Mouse (Mus musculus) heart, postnatal 4 days (tissue): Measurements from ENCODE around the gene Gm4969. TPM values are rescaled to one million over a fixed set of nuclear protein-coding genes. Genes with fewer than 3 reads are reported as not detected.

ENCODE experiments used
- DNase-seq: peaks from one replicate; pipeline ENCODE4 v3.0.0; 2021
- total RNA-seq, 2 experiments: library from RNA; stranded (reverse); gene quantifications; 2 replicates each; pipeline ENCODE4 v1.2.3; 2021

Gm4969 gene
- total RNA-seq, 2 experiments from 2014 or later: 0.33 to 0.56 TPM

DNA sequence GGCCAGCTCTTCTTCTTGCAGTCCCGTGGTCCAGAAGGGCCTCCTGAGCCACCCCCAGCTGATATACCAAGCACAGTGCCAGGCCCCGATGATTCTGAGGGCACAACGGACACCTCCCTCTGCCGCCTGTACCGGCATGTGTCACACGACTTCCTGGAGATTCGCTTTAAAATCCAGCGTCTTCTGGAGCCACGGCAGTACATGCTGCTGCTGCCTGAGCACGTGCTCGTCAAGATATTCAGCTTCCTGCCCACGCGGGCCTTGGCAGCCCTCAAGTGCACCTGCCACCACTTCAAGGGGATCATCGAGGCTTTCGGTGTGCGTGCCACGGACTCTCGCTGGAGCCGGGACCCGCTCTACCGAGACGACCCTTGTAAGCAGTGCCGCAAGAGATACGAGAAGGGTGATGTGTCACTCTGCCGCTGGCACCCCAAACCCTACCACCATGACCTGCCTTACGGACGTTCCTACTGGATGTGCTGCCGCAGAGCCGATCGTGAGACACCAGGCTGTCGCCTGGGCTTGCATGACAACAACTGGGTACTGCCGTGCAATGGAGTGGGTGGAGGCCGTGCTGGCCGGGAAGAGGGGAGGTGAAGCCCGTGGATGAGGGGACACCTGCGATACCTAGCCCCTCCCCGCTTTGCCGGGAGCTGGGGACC is 18.6 kb upstream of the Gm4969 start:
- no peak for DNase-seq

DNA sequence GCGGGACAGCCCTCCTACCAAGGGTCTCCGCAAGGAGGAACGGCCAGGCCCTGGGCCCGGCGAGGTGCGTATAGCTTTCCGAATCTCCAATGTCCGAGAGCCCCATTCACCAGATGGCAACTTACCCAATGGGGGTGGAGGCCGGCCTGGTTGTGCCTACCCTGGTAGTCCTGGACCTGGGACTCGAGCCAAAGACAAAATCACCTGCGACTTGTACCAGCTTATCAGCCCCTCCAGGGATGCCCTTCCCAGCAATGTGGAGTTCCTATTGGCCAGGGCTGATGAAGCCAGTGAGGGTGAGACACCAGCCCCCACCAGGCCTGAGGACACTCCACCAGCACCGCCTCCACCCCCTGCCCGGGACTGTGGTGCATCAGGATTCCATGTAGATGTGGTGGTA is 18.0 kb upstream of the Gm4969 start:
- no peak for DNase-seq

DNA sequence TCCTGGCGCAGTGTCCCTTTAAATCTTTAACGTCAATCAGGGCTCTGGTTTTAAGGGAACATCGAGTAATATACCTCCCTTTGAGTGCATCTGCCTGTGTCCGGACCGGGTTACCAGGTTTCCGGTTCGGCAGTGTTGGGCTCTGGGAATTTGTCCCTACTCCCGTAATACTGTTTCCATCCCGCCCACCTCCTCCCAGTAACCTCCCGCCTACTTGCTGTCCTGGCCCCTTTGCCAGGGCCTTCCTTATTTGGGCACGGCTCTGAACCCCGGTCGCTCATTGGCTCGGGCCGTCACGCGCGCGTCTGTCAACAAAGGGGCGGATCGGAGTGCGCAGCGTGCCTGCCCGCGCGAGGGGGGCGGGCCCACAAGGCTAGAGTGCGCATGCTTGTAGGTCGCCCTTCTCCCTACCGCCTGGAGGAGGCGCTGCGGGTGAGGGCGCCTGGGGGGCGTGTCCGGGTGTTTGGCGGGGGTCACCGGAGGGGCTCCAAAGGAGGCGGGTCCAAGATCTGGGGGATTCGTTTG is 13.2 kb upstream of the Gm4969 start:
- DNase-seq: peak; percentile 98

DNA sequence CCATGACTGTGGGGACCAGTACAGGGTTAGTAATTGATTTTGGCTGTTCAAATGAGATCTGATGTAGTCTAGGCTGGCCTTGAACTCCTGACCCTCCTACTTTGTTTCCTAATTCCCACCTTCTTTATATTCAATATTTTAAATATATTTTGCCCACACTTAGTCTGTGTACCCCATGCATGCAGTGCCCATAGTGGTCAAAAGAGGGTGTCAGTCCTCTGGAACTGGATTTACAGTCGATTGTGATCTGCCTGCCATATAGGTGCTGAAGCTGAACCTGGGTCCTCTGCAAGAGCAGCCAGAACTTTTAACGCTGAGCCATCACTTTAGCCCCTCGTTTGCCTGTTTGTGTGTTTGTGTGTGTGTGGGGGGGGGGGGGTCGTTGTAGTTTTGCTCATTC is 12.5 kb upstream of the Gm4969 start:
- DNase-seq: no peak

DNA sequence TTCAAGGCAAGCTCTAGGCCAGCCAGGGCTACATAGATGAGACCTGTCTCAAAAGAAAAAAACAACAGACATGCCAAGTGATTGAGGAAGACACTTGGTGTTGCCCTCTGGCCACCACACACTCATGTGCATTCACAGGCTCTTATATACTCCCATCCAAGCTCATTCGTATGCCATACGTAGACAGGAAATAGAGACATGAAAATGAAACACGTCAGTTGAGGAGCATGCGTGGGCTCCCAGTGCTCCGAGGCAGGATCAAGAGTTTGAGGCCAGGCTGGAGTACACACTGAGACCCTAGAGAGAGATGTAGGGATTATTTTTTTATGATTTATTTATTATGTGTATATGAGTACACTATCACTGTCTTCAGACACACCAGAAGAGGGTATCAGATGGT is 11.2 kb upstream of the Gm4969 start:
- no peak for DNase-seq

DNA sequence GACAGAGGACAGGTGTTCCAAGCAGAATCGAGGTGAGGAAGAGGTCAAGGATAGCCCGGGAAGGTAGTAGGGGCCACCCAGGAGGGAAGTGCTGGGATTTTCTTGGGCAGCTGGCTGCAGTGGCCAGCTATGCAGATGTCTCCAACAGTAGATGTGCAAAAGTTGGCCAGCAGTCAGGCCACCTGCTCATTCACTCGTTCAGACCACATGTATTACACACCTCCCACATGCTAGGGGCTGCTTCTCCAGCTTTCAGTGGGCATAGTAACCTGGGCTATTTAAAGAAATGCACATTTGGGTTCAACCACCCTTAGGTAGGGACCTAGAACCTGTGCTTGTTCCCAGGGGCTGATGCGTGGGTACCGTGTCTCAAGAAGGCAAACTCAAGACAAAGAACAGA is 9.6 kb upstream of the Gm4969 start:
- DNase-seq: no peak

DNA sequence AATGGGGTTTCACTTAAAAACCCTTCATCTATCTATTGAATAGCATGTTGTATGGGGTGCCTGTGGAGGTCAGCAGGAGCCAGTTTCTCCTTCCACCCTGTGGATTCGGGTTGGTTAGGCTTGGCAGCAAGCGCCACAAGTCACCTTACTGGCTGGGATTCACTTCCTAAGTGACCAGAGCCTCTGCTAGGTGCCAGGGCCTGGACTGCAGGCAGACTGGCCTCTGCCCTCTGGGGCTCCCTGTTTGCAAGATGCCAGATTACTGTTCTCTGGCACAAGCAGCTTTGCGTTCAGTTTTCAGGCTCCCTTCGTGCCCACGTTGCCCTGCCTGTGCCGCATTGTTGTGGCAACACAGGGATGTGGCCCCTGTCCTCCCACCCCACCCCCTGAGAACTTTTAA is 6.5 kb upstream of the Gm4969 start:
- DNase-seq: no peak

DNA sequence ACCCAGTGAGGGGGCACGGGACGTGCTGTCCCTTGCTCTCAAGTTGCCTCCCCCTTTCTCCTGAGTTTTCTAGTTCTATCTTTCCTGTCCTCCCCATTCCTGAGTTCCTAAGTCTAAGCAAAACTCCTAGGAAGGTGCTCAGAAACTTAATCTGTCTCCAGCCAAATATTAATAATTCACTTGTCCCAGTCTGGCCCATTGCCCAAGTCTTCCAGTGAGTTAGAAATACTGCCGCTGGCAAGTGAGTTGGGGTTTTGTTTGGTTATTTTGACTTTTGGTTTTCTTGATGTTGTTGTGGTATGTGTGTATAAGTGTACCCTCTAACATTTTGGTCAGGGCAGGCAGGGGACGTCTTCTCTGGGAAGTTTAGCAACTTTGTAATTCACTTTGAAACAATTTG is 3.5 kb upstream of the Gm4969 start:
- no peak for DNase-seq

DNA sequence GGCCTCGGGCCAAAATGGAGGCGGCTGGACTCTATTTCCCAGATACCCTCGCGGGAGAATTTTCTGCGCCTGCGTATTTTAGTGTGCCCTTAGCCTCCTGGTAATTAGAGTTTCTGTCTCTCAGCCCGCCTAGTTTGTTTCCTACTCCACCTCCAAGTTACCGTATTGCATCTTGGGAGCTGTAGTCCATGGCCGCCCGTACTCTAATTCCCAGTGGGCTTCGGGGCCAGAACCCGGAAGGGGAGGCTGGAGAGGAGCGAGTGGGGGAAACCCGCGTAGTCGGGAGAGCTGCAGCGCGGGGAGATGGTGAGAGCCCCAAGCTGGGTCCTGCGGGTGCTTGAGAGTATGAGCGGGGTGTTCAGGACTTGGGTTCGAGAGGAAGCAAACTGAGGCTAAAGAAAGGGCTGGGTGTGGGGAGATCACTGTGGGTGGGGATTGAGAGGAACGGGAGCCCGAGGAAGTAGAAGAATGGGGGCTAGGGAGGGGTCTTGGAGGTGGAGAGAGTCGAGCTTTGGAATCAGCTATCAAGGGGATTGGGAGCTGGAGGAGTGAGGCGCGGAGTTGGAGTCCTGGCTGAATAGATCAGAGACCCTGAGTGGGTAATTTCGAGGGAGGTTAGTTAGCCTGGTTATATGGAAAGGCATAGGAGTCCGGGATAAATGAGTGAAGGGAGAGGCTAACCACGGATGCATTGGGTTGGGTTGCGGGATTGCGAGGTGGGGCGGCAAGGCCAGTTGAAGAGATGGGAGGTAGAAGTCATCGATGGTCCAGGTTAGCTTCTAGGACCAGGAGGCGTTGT is 1.7 kb upstream of the Gm4969 start, which contains the start of gene Fbxo46:
TSS of gene Fbxo46 (plus strand) at position 229 of the 799 bp plus-strand sequence.
- peak; percentile 92 for DNase-seq

DNA sequence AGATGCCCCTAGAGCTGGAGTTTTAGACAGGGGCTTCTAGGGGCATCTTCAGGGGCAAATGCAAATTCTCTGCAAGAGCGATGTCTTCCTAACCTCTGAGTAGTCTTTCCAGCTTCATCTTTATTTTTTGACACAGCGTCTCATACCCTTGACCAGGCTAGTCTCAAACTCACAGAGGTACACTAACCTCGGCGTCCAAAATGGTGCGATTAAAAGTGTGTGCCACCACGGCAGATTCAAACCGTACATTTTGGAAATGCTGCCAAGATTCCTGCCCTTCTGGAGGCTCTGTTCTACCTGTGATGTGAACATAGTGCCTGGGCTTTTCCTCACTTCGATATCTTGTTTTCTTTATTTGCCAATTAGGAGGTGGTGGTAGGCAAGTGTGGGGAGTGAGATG is 915 bp upstream of the Gm4969 start:
- no peak for DNase-seq

DNA sequence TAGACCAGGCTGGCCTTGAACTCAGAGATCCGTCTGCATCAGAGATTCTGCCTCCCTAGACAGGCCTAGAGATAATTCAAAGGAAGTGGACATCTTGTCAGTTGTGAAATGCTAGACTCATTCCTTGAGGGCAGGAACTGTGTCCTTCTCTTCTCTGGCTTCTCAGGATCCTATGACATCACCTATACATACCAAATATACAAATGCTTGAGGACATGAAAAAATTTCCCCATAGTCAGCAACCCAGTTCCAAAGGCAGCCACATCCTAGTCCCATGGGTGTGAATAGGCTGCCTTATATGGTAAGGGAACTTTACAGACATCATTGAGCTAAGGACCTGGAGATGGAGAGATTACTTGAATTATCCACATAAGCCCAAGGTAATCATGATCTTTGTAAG is 8.6 kb downstream of the Gm4969 start:
- no peak for DNase-seq

DNA sequence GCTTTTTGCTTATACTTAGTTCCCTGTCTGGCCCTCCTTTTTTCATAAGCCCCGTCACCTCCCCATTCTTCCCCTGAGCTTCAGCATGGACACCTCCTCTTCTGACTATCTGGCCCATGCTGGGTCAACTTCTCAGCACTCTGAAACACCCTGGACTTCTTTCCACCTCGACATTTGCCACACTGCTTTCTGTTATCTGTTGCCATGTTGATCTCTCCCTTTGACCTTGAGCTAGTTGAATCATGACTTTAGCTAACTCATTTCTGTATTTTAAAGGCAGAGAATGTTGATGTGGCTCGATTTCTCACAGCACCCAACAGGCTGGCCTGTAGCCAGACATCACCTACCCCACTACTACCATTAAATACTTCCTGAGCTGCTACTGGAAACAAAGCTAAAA is 10.7 kb downstream of the Gm4969 start:
- DNase-seq: no peak

DNA sequence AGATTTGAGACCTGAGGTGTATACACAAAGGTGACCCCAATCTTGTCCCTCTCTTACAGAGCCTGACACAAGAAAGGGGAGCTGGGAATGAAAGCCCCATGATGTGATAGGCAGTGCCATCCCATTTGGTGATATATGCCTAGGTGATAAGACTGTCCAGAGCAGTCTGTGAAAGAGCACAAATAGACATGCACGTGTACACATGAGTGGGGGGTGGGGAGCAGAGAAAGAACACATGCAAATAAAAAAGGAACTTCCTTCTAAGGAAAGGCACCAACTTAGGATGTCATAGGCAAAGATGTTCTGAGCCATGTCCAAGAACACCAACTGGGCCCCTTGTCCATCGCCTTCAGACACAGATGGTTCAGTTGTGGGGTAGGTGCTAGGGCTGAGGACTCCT is 13.7 kb downstream of the Gm4969 start:
- no peak for DNase-seq

DNA sequence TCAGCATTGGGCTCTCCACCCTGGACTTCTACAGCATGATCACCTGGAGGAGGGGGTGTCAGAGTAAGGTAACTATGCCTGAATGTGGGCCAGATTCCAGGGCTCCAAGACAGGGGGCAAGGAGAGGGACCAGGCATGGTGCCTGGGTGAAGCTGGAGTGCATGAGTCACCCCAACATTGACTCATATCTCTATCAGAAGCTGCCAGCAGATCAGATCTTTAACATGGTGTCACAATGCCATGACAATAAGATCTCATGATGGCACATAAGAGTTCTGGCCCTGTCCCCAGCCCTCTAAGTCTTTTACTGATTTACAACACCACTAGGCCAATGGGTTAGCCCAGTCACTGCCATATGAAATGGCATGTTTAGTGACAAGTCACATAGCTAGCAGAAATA is 14.4 kb downstream of the Gm4969 start:
- no peak for DNase-seq

DNA sequence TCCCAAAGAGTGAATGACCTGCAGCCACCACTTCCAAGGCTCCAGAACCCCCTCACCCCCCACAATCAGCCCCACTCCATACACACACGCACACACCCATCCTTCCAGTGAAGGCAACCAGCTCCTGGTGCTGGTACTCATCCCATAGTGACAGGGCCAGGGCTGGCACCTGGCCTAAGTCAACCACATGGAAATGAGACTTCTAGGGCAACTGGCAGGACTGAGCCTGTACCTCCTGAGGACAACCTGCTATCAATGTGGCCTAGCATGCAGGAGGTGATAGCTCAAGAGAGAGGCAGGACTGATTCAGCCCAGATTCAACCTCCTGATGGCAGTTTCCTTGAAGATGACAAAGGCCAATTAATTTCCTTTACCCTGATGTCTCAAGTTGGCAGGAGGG is 17.9 kb downstream of the Gm4969 start:
- DNase-seq: no peak

DNA sequence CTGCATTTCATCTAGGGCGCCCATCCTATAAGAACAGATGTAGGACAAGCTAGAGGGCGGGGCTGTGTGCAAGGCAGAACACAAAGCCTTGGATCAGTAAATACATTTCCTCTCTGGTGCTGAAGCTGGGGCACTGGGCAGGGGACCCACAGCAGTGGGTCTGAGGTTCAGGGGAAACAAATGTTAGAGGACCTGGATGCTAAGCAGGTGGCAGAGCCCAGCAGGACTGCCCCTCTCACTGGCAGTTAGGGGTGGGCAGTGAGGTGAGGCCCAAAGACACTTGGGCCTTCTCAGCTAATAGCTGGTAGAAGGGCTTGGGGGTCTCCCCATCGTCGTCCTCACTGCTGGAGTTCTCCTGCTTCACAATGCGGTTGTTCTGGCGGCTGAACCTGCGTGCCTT is 19.4 kb downstream of the Gm4969 start:
- DNase-seq: no peak

DNA sequence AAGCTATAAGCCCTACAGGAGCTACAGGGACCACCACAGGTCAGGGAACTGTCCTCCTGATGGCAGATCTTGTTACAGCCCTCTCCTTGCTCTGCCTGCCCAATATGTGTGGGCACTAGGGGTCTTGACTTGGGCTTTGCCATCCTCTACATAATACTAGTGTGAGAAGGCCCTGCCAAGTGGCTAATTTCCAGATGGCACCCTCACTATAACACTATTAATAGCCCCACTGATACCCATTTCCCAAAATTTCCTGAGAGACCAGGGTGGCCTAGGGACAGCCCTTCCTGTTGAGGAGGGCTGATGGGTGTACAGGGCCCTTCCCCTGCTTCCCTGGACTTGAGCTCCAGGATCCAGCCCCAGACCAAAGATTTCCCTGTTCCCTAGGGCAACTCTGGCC is 20.3 kb downstream of the Gm4969 start:
- DNase-seq: peak; percentile 72

DNA sequence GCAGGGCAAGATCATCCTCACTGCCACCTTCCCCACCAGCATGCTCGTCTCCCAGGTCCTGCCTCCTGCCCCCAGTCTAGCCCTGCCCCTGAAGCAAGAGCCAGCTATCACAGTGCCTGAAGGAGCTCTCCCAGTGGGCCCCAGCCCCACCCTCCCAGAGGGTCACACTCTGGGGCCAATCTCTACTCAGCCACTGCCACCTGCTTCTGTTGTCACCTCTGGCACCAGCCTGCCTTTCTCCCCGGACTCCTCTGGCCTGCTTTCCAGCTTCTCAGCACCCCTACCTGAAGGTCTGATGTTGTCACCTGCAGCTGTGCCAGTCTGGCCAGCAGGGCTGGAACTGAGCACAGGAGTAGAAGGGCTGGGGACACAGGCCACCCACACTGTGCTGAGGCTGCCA is 21.0 kb downstream of the Gm4969 start:
- DNase-seq: no peak

DNA sequence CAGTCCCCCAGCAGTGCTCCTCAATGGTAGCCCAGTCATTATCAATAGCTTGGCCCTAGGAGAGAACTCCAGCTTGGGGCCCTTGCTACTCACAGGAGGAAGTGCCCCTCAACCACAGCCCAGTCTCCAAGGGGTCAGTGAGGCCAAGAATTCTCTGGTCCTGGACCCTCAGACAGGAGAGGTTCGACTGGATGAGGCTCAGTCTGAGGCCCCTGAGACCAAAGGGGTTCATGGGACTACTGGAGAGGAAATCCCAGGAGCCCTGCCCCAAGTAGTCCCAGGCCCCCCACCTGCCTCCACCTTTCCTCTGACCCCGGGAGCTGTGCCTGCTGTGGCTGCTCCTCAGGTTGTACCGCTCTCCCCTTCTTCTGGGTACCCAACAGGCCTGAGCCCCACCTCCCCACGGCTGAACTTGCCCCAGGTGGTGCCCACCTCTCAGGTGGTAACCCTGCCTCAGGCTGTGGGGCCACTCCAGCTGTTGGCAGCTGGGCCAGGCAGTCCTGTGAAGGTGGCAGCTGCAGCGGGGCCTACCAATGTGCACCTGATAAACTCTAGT is 21.7 kb downstream of the Gm4969 start:
- DNase-seq: no peak

DNA sequence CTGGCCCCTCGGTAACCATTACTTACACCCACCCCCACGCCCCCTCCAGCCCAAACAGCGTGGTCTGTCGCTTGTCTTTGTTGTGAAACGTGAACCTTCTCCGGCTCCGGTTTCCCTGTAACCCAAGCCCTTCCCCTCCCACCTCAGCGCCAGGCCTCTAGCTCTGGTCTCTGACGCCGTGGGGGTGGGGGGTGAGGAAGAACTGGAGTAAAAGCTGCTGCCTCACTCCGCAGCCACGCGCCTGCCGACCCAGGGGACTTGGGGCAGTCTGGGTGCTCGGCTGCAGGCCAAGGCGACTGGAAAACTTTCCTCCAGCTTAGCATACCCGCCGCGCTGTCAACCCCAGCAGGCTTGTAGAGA is 22.4 kb downstream of the Gm4969 start:
- DNase-seq: peak; percentile 85

DNA sequence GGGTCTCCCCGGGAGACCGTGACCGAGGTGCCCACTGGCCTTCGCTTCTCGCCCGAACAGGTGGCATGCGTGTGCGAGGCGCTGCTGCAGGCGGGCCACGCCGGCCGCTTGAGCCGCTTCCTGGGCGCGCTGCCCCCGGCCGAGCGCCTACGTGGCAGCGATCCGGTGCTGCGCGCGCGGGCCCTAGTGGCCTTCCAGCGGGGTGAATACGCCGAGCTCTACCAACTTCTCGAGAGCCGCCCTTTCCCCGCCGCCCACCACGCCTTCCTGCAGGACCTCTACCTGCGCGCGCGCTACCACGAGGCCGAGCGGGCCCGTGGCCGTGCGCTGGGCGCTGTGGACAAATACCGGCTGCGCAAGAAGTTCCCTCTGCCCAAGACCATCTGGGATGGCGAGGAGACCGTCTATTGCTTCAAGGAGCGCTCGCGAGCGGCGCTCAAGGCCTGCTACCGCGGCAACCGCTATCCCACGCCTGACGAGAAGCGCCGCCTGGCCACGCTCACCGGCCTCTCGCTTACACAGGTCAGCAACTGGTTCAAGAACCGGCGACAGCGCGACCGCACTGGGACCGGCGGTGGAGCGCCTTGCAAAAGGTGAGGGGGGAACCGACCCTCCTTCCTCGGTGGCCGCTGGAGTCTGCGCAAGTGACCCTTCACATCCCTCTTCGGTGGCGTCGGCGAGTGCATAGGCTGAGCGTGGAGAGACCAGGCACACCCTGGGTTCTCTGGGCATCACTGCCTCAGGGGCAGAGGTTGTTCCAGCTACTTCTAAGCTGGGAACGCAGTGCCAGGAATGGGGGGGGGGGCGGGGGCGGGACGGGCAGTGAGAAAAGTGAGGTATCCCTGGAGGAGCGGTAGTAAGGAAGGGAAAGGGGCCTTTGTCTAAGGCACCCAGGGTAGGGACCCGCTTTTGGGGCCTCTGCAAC is 23.1 kb downstream of the Gm4969 start:
- DNase-seq: peak; percentile 70

DNA sequence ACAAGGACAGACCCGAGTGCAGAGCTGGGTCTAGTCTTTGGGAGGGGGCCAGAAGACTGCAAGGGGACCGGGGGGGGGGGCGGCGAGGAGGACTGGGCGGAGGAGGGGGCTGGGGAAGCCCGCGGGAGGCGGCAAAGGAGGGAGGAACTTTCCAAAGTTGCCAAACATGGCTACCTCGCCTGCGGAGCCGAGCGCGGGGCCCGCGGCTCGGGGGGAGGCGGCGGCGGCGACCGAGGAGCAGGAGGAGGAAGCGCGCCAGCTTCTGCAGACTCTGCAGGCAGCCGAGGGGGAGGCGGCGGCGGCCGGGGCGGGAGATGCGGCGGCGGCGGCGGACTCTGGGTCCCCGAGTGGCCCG is 23.7 kb downstream of the Gm4969 start, which contains the start of gene Six5:
TSS of gene Six5 (plus strand) at position 124 of the 355 bp plus-strand sequence.
- DNase-seq: no peak
